Mouse (Mus musculus): ENCODE results near the gene Angel1. TPM values are rescaled to one million over a fixed set of nuclear protein-coding genes. Genes with fewer than 3 reads are reported as not detected.

The Angel1 gene
- polyA plus RNA-seq, 1 experiment, result 2.1 TPM

DNA sequence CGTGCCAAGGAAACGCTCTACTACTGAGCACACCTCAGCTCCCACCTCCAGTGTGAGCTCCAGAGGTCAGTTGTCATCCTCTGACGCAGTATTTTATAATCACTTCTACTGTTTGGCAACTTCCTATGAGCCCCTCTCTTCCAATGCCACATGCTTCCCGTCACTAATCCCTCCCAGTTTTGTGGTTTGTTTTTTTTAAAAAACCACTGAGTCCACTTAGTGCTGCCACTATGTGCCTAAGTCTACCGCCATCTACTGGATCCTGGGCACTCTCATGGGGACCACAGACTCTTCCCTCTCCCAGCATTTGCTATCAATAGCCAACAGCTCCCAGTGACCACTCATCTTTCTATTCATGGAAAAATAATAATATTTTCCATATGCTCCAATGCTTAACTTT lies 12.2 kb downstream of the Angel1 start:
- Histone ChIP-seq H3K27ac (ENCODE audit: insufficient read depth, low read length) (no peak overlapping the region), H3K4me1 (ENCODE audit: control insufficient read depth, insufficient read depth, low read length) (no peaks in the 10 kb centered on the region), H3K4me3 (ENCODE audit: insufficient read depth, low read length) (no peak overlapping the region)
- peak; percentile 31; the same call in 1 of the 2 replicates for TF ChIP-seq CTCF (IDR thresholded peaks at IDR 0.05; ENCODE audit: borderline replicate concordance, insufficient read depth, low read length)
- no peak for TF ChIP-seq POLR2A (IDR thresholded peaks at IDR 0.05; ENCODE audit: low read depth, low read length)

- Histone ChIP-seq H3K4me1 (ENCODE audit: control insufficient read depth, insufficient read depth, low read length) (no peaks in the 10 kb centered on the region), H3K4me3 (ENCODE audit: insufficient read depth, low read length) (no peak overlapping the region), H3K27ac (ENCODE audit: insufficient read depth, low read length) (no peak overlapping the region)
- TF ChIP-seq POLR2A (IDR thresholded peaks at IDR 0.05; ENCODE audit: low read depth, low read length) (no peak), CTCF (IDR thresholded peaks at IDR 0.05; ENCODE audit: borderline replicate concordance, insufficient read depth, low read length) (no peak)
These were observed 20.4 kb downstream of the Angel1 start for GRCm38 (mm10) chr12:86705843-86706242.

GRCm38 (mm10) chr12:86702690-86703089 lies 23.6 kb downstream of the Angel1 start:
- Histone ChIP-seq H3K4me3 (ENCODE audit: insufficient read depth, low read length) (no peak overlapping the region), H3K4me1 (ENCODE audit: control insufficient read depth, insufficient read depth, low read length) (peaks cover 4% of the 10 kb centered on the region), H3K27ac (ENCODE audit: insufficient read depth, low read length) (no peak overlapping the region)
- TF ChIP-seq CTCF (IDR thresholded peaks at IDR 0.05; ENCODE audit: borderline replicate concordance, insufficient read depth, low read length) (no peak), POLR2A (IDR thresholded peaks at IDR 0.05; ENCODE audit: low read depth, low read length) (no peak)

- TF ChIP-seq CTCF (IDR thresholded peaks at IDR 0.05; ENCODE audit: borderline replicate concordance, insufficient read depth, low read length), result no peak
- TF ChIP-seq POLR2A (IDR thresholded peaks at IDR 0.05; ENCODE audit: low read depth, low read length), result no peak
- H3K27ac ChIP-seq (ENCODE audit: insufficient read depth, low read length), result no peak overlapping the region
- H3K4me3 ChIP-seq (ENCODE audit: insufficient read depth, low read length), result no peak overlapping the region
- peaks cover 4% of the 10 kb centered on the region for H3K4me1 ChIP-seq (ENCODE audit: control insufficient read depth, insufficient read depth, low read length)
These were observed 24.8 kb downstream of the Angel1 start for GRCm38 (mm10) chr12:86701491-86701890.

DNA sequence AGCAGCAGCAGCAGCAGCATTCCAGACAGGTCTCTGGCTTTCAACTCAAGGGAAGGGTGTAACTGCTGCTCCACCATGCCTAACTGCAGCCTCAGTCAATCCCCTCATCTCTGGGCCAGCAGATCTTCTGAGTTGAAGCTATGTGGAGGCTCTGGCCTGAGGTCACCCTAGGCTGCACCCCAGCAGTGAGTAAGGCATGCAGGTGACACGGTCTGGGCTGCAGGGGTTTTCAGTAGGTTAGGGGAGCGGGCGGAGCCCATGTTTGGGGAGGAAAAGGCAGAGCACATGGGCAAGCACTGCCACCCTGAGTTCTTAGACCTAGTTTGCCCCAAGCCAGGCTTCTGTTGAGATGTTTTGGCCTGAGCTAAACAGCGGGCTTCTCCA lies 25.3 kb downstream of the Angel1 start:
- H3K27ac ChIP-seq (ENCODE audit: insufficient read depth, low read length), result no peak overlapping the region
- peaks cover 4% of the 10 kb centered on the region for H3K4me1 ChIP-seq (ENCODE audit: control insufficient read depth, insufficient read depth, low read length)
- TF ChIP-seq POLR2A (IDR thresholded peaks at IDR 0.05; ENCODE audit: low read depth, low read length), result no peak
- no peak for TF ChIP-seq CTCF (IDR thresholded peaks at IDR 0.05; ENCODE audit: borderline replicate concordance, insufficient read depth, low read length)
- no peak overlapping the region for H3K4me3 ChIP-seq (ENCODE audit: insufficient read depth, low read length)

DNA sequence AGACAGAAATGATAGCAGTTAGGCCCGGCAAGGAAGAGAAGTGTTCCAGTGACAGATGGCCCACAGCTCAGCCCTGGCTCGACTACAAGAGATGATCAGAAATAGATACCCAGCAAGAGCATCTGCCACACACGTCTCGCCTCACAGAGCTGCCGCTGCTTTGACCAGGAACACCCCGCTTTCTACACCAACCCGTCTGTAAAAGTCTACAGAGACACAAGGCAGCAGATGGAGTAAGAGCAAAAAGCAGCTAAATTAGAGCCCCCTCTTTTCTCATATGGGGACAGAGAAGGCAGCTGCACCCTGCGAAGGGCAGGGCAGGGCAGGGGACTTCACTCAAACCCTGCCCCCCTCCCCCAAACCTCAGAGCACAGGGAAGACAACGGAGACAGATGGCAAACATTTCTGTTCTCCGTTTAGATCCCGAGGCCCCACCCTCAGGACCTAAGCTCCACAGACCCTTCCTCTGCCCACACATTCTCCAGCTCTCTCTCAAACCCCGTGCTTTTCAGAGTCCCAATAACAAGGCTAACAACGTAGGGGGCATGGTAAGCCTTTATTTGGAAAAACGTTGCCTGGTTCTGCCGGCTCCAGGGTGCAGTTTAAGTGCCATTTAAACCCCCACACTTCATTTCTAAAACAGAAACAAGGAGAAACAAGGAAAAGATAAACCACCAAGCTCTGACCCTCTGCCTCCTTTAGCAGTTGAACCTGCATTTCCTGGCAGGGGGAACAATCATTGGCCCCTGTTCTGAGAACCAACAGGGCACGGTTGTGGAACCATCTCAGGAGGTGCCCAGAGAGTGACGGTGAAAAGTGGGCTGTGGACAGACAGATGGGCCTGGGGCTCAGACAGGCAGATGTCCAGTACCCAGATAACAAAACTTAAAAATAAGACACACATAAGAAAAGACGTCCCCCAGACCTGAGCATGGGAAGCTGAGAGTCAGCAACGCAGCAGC lies 26.0 kb downstream of the Angel1 start:
- Histone ChIP-seq H3K4me3 (ENCODE audit: insufficient read depth, low read length) (no peak overlapping the region), H3K4me1 (ENCODE audit: control insufficient read depth, insufficient read depth, low read length) (peaks cover 4% of the 10 kb centered on the region), H3K27ac (ENCODE audit: insufficient read depth, low read length) (no peak overlapping the region)
- TF ChIP-seq CTCF (IDR thresholded peaks at IDR 0.05; ENCODE audit: borderline replicate concordance, insufficient read depth, low read length), result no peak
- TF ChIP-seq POLR2A (IDR thresholded peaks at IDR 0.05; ENCODE audit: low read depth, low read length), result no peak

GRCm38 (mm10) chr12:86698537-86698936 lies 27.7 kb downstream of the Angel1 start:
- H3K4me3 ChIP-seq (ENCODE audit: insufficient read depth, low read length), result no peak overlapping the region
- H3K4me1 ChIP-seq (ENCODE audit: control insufficient read depth, insufficient read depth, low read length), result peaks cover 10% of the 10 kb centered on the region
- no peak overlapping the region for H3K27ac ChIP-seq (ENCODE audit: insufficient read depth, low read length)
- TF ChIP-seq POLR2A (IDR thresholded peaks at IDR 0.05; ENCODE audit: low read depth, low read length) (no peak), CTCF (IDR thresholded peaks at IDR 0.05; ENCODE audit: borderline replicate concordance, insufficient read depth, low read length) (no peak)

GRCm38 (mm10) chr12:86697996-86698395 lies 28.3 kb downstream of the Angel1 start:
- no peak for TF ChIP-seq POLR2A (IDR thresholded peaks at IDR 0.05; ENCODE audit: low read depth, low read length)
- TF ChIP-seq CTCF (IDR thresholded peaks at IDR 0.05; ENCODE audit: borderline replicate concordance, insufficient read depth, low read length), result no peak
- Histone ChIP-seq H3K4me3 (ENCODE audit: insufficient read depth, low read length) (no peak overlapping the region), H3K4me1 (ENCODE audit: control insufficient read depth, insufficient read depth, low read length) (peaks cover 10% of the 10 kb centered on the region), H3K27ac (ENCODE audit: insufficient read depth, low read length) (no peak overlapping the region)

- Histone ChIP-seq H3K4me3 (ENCODE audit: insufficient read depth, low read length) (no peak overlapping the region), H3K27ac (ENCODE audit: insufficient read depth, low read length) (no peak overlapping the region), H3K4me1 (ENCODE audit: control insufficient read depth, insufficient read depth, low read length) (peaks cover 10% of the 10 kb centered on the region)
- TF ChIP-seq POLR2A (IDR thresholded peaks at IDR 0.05; ENCODE audit: low read depth, low read length) (no peak), CTCF (IDR thresholded peaks at IDR 0.05; ENCODE audit: borderline replicate concordance, insufficient read depth, low read length) (no peak)
These were observed 31.8 kb downstream of the Angel1 start for GRCm38 (mm10) chr12:86694441-86694840.

DNA sequence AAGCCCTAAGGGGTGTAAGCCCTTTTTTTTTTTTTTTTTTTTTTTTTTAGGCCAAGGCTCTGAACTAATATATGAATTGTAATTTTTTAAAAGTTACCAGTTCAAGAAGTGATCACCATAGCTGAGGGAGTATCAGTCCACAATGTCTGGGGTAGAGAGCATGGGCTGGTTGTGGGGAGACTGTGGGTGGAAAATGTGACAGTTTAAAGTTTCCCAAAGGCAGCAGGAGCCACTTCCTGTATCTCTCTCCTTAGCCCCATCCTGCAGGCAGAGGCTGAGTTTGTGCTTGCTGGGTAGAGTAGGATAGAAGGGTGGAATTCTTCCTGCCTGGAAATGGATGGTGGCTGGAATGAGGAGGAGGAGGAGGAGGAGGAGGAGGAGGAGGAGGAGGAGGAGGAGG lies 32.9 kb downstream of the Angel1 start:
- no peak overlapping the region for H3K4me3 ChIP-seq (ENCODE audit: insufficient read depth, low read length)
- no peak overlapping the region for H3K27ac ChIP-seq (ENCODE audit: insufficient read depth, low read length)
- TF ChIP-seq CTCF (IDR thresholded peaks at IDR 0.05; ENCODE audit: borderline replicate concordance, insufficient read depth, low read length), result no peak
- peaks cover 6% of the 10 kb centered on the region; the same call in 1 of the 2 replicates for H3K4me1 ChIP-seq (ENCODE audit: control insufficient read depth, insufficient read depth, low read length)

All from embryonic fibroblast, embryonic 13.5 days (primary cell).